Mouse (Mus musculus) testis, adult 2 months (tissue): Measurements from ENCODE around the gene Rapgef2.

Source experiments
- CTCF ChIP-seq: fragments of 200-500 bp; IDR thresholded peaks from 2 replicates; pipeline ENCODE4 v1.5.1; 2012; ENCODE audit warnings: low read depth, mild to moderate bottlenecking, inconsistent platforms, low read length, moderate library complexity; ENCODE audit not compliant: control insufficient read depth, insufficient read depth, insufficient replicate concordance
- POLR2A ChIP-seq: fragments of 200-500 bp; IDR thresholded peaks from 2 replicates; pipeline ENCODE4 v1.6.1; 2012; ENCODE audit warnings: low read depth, mild to moderate bottlenecking, inconsistent platforms, low read length, moderate library complexity; ENCODE audit not compliant: control insufficient read depth

- TF ChIP-seq CTCF: no peak
- no peak for TF ChIP-seq POLR2A
These were observed 202.4 kb downstream of the Rapgef2 start for GRCm38 (mm10) chr3:79083881-79084280.
